Mouse (Mus musculus): ENCODE results near the gene Ddx5. TPM values are rescaled to one million over a fixed set of nuclear protein-coding genes. Genes with fewer than 3 reads are reported as not detected.
A peak's percentile ranks its signal among the peaks of the same experiment; 100 is the strongest.

Ddx5 gene
- polyA plus RNA-seq (2015; fragmentation: Nextera tagmentation; extraction: Ambion mirVana): 163 and 183 TPM in 2 replicates

GRCm38 (mm10) chr11:106788775-106789459 is at the start of gene Ddx5, which contains the start of gene Cep95:
Gene Ddx5 (minus strand): TSS chr11:106789185.
Gene Cep95 (plus strand): TSS chr11:106789252.
- peak within 1 kb of the TSS; percentile 99 for H3K27ac ChIP-seq (ENCODE audit: low read depth, low read length)
- H3K9me3 ChIP-seq (ENCODE audit: control insufficient read depth): no peaks in the 10 kb centered on the region
- peak within 1 kb of the TSS; percentile 99 for H3K9ac ChIP-seq (ENCODE audit: low read depth, low read length)
- TF ChIP-seq CTCF (IDR thresholded peaks at IDR 0.05; ENCODE audit: low read depth): peak; percentile 65
- H3K36me3 ChIP-seq (ENCODE audit: control insufficient read depth, insufficient read depth): peaks cover 27% of the 10 kb centered on the region
- peak within 1 kb of the TSS; percentile 71 for H3K4me2 ChIP-seq (replicated peaks; ENCODE audit: low read depth)
- no peaks in the 10 kb centered on the region for H3K4me1 ChIP-seq (replicated peaks; ENCODE audit: control insufficient read depth, insufficient read depth, low read length)
- peak within 1 kb of the TSS; percentile 96 for H3K4me3 ChIP-seq (ENCODE audit: low read depth, low read length)
- under 1% methylated on average over 58 of the region's 58 CpGs for WGBS
- peak; percentile 87 for ATAC-seq
- no peaks in the 10 kb centered on the region for H3K27me3 ChIP-seq (replicated peaks; ENCODE audit: control insufficient read depth, insufficient read depth, low read length)

- peak; percentile 70 for ATAC-seq
- 56% methylated on average over 7 of the region's 7 CpGs for WGBS
- H3K4me1 ChIP-seq (replicated peaks; ENCODE audit: control insufficient read depth, insufficient read depth, low read length): no peaks in the 10 kb centered on the region
- no peak overlapping the region for H3K4me3 ChIP-seq (ENCODE audit: low read depth, low read length)
- H3K9me3 ChIP-seq (ENCODE audit: control insufficient read depth): no peaks in the 10 kb centered on the region
- H3K9ac ChIP-seq (ENCODE audit: low read depth, low read length): no peak overlapping the region
- H3K27me3 ChIP-seq (replicated peaks; ENCODE audit: control insufficient read depth, insufficient read depth, low read length): no peaks in the 10 kb centered on the region
- TF ChIP-seq CTCF (IDR thresholded peaks at IDR 0.05; ENCODE audit: low read depth): no peak
- no peak overlapping the region for H3K4me2 ChIP-seq (replicated peaks; ENCODE audit: low read depth)
- H3K27ac ChIP-seq (ENCODE audit: low read depth, low read length): no peak overlapping the region; the same call in none of the 2 replicates
- H3K36me3 ChIP-seq (ENCODE audit: control insufficient read depth, insufficient read depth): peaks cover 52% of the 10 kb centered on the region
These were observed 39.1 kb upstream of the Ddx5 start for GRCm38 (mm10) chr11:106828079-106828478.

- Histone ChIP-seq H3K27ac (ENCODE audit: low read depth, low read length) (no peak overlapping the region), H3K4me2 (replicated peaks; ENCODE audit: low read depth) (no peak overlapping the region), H3K9ac (ENCODE audit: low read depth, low read length) (no peak overlapping the region), H3K4me3 (ENCODE audit: low read depth, low read length) (no peak overlapping the region), H3K4me1 (replicated peaks; ENCODE audit: control insufficient read depth, insufficient read depth, low read length) (no peaks in the 10 kb centered on the region), H3K36me3 (ENCODE audit: control insufficient read depth, insufficient read depth) (peaks cover 52% of the 10 kb centered on the region), H3K9me3 (ENCODE audit: control insufficient read depth) (no peaks in the 10 kb centered on the region), H3K27me3 (replicated peaks; ENCODE audit: control insufficient read depth, insufficient read depth, low read length) (no peaks in the 10 kb centered on the region)
- WGBS: 90% methylated on average over 10 of the region's 10 CpGs
- no peak for ATAC-seq
- TF ChIP-seq CTCF (IDR thresholded peaks at IDR 0.05; ENCODE audit: low read depth): no peak
These were observed 35.4 kb upstream of the Ddx5 start for GRCm38 (mm10) chr11:106824403-106824802.

- peaks cover 57% of the 10 kb centered on the region for H3K36me3 ChIP-seq (ENCODE audit: control insufficient read depth, insufficient read depth)
- H3K4me1 ChIP-seq (replicated peaks; ENCODE audit: control insufficient read depth, insufficient read depth, low read length): no peaks in the 10 kb centered on the region
- TF ChIP-seq CTCF (IDR thresholded peaks at IDR 0.05; ENCODE audit: low read depth): no peak
- H3K27ac ChIP-seq (ENCODE audit: low read depth, low read length): no peak overlapping the region
- no peak overlapping the region for H3K9ac ChIP-seq (ENCODE audit: low read depth, low read length)
- WGBS: 92% methylated on average over 8 of the region's 8 CpGs
- no peak overlapping the region for H3K4me2 ChIP-seq (replicated peaks; ENCODE audit: low read depth)
- H3K4me3 ChIP-seq (ENCODE audit: low read depth, low read length): no peak overlapping the region
- no peaks in the 10 kb centered on the region for H3K9me3 ChIP-seq (ENCODE audit: control insufficient read depth)
- no peaks in the 10 kb centered on the region for H3K27me3 ChIP-seq (replicated peaks; ENCODE audit: control insufficient read depth, insufficient read depth, low read length)
- no peak for ATAC-seq
These were observed 34.8 kb upstream of the Ddx5 start for GRCm38 (mm10) chr11:106823741-106824140.

- H3K4me3 ChIP-seq (ENCODE audit: low read depth, low read length): no peak overlapping the region
- 86% methylated on average over 5 of the region's 5 CpGs for WGBS
- no peak for ATAC-seq
- H3K36me3 ChIP-seq (ENCODE audit: control insufficient read depth, insufficient read depth): peaks cover 63% of the 10 kb centered on the region
- TF ChIP-seq CTCF (IDR thresholded peaks at IDR 0.05; ENCODE audit: low read depth): no peak
- no peaks in the 10 kb centered on the region for H3K27me3 ChIP-seq (replicated peaks; ENCODE audit: control insufficient read depth, insufficient read depth, low read length)
- H3K4me2 ChIP-seq (replicated peaks; ENCODE audit: low read depth): no peak overlapping the region
- no peaks in the 10 kb centered on the region for H3K9me3 ChIP-seq (ENCODE audit: control insufficient read depth)
- no peak overlapping the region for H3K9ac ChIP-seq (ENCODE audit: low read depth, low read length)
- H3K4me1 ChIP-seq (replicated peaks; ENCODE audit: control insufficient read depth, insufficient read depth, low read length): no peaks in the 10 kb centered on the region
- H3K27ac ChIP-seq (ENCODE audit: low read depth, low read length): no peak overlapping the region
These were observed 33.9 kb upstream of the Ddx5 start for GRCm38 (mm10) chr11:106822911-106823310.

- H3K27me3 ChIP-seq (replicated peaks; ENCODE audit: control insufficient read depth, insufficient read depth, low read length): no peaks in the 10 kb centered on the region
- H3K4me3 ChIP-seq (ENCODE audit: low read depth, low read length): no peak overlapping the region
- H3K4me1 ChIP-seq (replicated peaks; ENCODE audit: control insufficient read depth, insufficient read depth, low read length): no peaks in the 10 kb centered on the region
- H3K4me2 ChIP-seq (replicated peaks; ENCODE audit: low read depth): no peak overlapping the region
- no peak for TF ChIP-seq CTCF (IDR thresholded peaks at IDR 0.05; ENCODE audit: low read depth)
- H3K9ac ChIP-seq (ENCODE audit: low read depth, low read length): no peak overlapping the region
- H3K27ac ChIP-seq (ENCODE audit: low read depth, low read length): no peak overlapping the region
- no peaks in the 10 kb centered on the region for H3K9me3 ChIP-seq (ENCODE audit: control insufficient read depth)
- WGBS: 88% methylated on average over 8 of the region's 8 CpGs
- peaks cover 61% of the 10 kb centered on the region for H3K36me3 ChIP-seq (ENCODE audit: control insufficient read depth, insufficient read depth)
- ATAC-seq: no peak
These were observed 33.5 kb upstream of the Ddx5 start for GRCm38 (mm10) chr11:106822491-106822890.
